Mouse (Mus musculus) lung, embryonic 16.5 days (tissue): ENCODE measurements around the gene Arhgef28. TPM values are rescaled to one million over a fixed set of nuclear protein-coding genes. Genes with fewer than 3 reads are reported as not detected.

Experiments
- ATAC-seq: fragments of 200-750 bp; cut with Nextera tagmentation; 2 replicates; pipeline ENCODE4 v1.8.0; 2017; ENCODE audit warnings: low read depth, mild to moderate bottlenecking, moderate library complexity
- H3K27ac ChIP-seq: fragments of 300-500 bp; sonication (generic); 2 replicates; pipeline ENCODE4 v1.5.1; 2014; ENCODE audit warnings: mild to moderate bottlenecking, control low read depth, low read length
- H3K27me3 ChIP-seq: fragments of 300-500 bp; sonication (generic); 2 replicates; pipeline ENCODE4 v1.6.1; 2014; ENCODE audit warnings: low read depth, low read length, mixed read lengths; ENCODE audit not compliant: control insufficient read depth, insufficient read depth
- H3K36me3 ChIP-seq: fragments of 300-500 bp; sonication (generic); 2 replicates; pipeline ENCODE4 v1.6.1; 2014; ENCODE audit warnings: low read length; ENCODE audit not compliant: control insufficient read depth, insufficient read depth
- H3K4me1 ChIP-seq: fragments of 300-500 bp; sonication (generic); replicated peaks from 2 replicates; pipeline ENCODE4 v1.6.1; 2014; ENCODE audit warnings: low read length, mixed read lengths; ENCODE audit not compliant: control insufficient read depth, insufficient read depth
- H3K4me2 ChIP-seq: fragments of 300-500 bp; sonication (generic); 2 replicates; pipeline ENCODE4 v1.6.1; 2014; ENCODE audit warnings: low read depth, low read length, control low read depth
- H3K4me3 ChIP-seq: fragments of 300-500 bp; sonication (generic); 2 replicates; pipeline ENCODE4 v1.5.1; 2014; ENCODE audit warnings: mild to moderate bottlenecking, low read length, control low read depth
- H3K9ac ChIP-seq: fragments of 300-500 bp; sonication (generic); 2 replicates; pipeline ENCODE4 v1.6.1; 2014; ENCODE audit warnings: low read length, control low read depth
- H3K9me3 ChIP-seq: fragments of 300-500 bp; sonication (generic); 2 replicates; pipeline ENCODE4 v1.6.1; 2016; ENCODE audit warnings: low read length; ENCODE audit not compliant: control insufficient read depth
- WGBS: fragments of 180-500 bp; shearing (Covaris S2); extraction: QIAGEN DNeasy Blood & Tissue Kit; methylation state at CpG from one replicate; pipeline ENCODE4 v1.1.7; 2014; 5-methylcytosine and 5-hydroxymethylcytosine counted together
- polyA plus RNA-seq: library from polyadenylated mRNA; unstranded; fragments of >200 nt; fragmentation: Nextera tagmentation; extraction: Ambion mirVana; gene quantifications from 2 replicates; pipeline ENCODE4 v1.2.1, GENCODE M21; 2015

The Arhgef28 gene
- polyA plus RNA-seq, 1 experiment from 2014 or later, result 21.7 TPM

DNA sequence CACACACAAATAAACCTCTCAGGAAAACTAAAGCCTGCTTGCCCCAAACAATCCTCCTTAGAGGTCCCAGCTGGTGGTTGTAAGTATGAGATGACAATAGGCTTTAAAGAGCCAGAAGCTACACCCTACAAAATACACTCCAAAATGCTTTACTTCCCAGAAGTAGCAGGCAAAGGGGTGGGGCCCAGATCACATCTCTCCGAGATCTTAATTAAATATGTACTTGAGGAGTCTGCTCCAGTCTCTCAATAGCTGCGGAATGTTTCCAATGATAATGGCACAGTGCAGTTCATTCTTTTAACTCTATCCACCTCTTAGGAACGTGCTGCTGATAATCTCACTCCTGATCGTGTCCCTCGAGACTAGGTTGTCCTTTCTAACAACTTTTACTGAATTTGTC lies 240.2 kb downstream of the Arhgef28 start:
- Histone ChIP-seq H3K36me3 (no peaks in the 10 kb centered on the region), H3K27ac (no peak overlapping the region), H3K27me3 (no peaks in the 10 kb centered on the region), H3K4me2 (no peak overlapping the region), H3K4me3 (no peak overlapping the region), H3K9me3 (no peaks in the 10 kb centered on the region), H3K9ac (no peak overlapping the region), H3K4me1 (peaks cover 6% of the 10 kb centered on the region; the same call in 1 of the 2 replicates)
- WGBS, result 46% methylated on average over 5 of the region's 5 CpGs
- ATAC-seq, result peak; percentile 62

GRCm38 (mm10) chr13:97964892-97965424 lies 241.3 kb downstream of the Arhgef28 start:
- no peak for ATAC-seq
- 46% methylated on average over 9 of the region's 9 CpGs for WGBS
- peaks cover 6% of the 10 kb centered on the region; the same call in 1 of the 2 replicates for H3K4me1 ChIP-seq

GRCm38 (mm10) chr13:97960142-97960541 lies 246.1 kb downstream of the Arhgef28 start:
- Histone ChIP-seq H3K36me3 (no peaks in the 10 kb centered on the region), H3K27ac (no peak overlapping the region), H3K9me3 (no peaks in the 10 kb centered on the region), H3K4me1 (peaks cover 5% of the 10 kb centered on the region; the same call in 1 of the 2 replicates), H3K4me3 (no peak overlapping the region), H3K4me2 (no peak overlapping the region), H3K9ac (no peak overlapping the region), H3K27me3 (no peaks in the 10 kb centered on the region)
- WGBS, result 66% methylated on average over 4 of the region's 4 CpGs
- ATAC-seq, result no peak

More at GRCm38 (mm10) chr13:97964892-97965424, 241.3 kb downstream of the Arhgef28 start:
- Histone ChIP-seq H3K36me3 (no peaks in the 10 kb centered on the region), H3K27ac (no peak overlapping the region), H3K27me3 (no peaks in the 10 kb centered on the region), H3K9ac (no peak overlapping the region), H3K9me3 (no peaks in the 10 kb centered on the region), H3K4me3 (no peak overlapping the region), H3K4me2 (no peak overlapping the region)

DNA sequence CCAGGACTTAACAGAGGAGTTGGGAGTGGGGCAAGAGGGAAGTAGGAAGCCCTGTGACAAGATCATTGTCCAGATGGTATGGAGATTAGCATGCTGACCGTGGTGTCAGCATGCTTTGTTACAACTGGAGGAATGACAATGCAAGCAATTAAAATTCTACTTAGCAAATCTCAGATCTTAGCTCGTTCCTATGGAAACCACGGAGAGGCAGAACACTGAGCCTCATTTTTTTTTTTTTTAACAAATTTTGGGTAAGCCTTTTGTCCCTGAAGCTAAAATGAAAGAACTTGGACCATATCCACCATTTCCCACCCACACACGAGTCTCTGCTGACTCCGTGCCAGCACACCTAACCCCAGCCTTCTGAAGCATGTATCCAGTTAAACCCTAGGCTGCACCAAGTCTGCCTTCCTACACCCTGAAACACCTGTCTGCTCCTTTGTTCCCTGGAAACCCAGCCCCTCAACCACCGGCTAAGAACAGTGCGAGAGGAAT lies 246.8 kb downstream of the Arhgef28 start:
- Histone ChIP-seq H3K9me3 (no peaks in the 10 kb centered on the region), H3K4me2 (no peak overlapping the region), H3K9ac (no peak overlapping the region), H3K27me3 (no peaks in the 10 kb centered on the region), H3K27ac (no peak overlapping the region), H3K4me3 (no peak overlapping the region), H3K4me1 (peaks cover 5% of the 10 kb centered on the region; the same call in 1 of the 2 replicates), H3K36me3 (no peaks in the 10 kb centered on the region)
- ATAC-seq, result no peak
- 27% methylated on average over 7 of the region's 7 CpGs for WGBS

GRCm38 (mm10) chr13:97955759-97956158 lies 250.5 kb downstream of the Arhgef28 start:
- Histone ChIP-seq H3K36me3 (peaks cover 5% of the 10 kb centered on the region), H3K4me1 (peaks cover 5% of the 10 kb centered on the region; the same call in 1 of the 2 replicates), H3K9ac (no peak overlapping the region), H3K4me3 (no peak overlapping the region), H3K27ac (no peak overlapping the region), H3K9me3 (no peaks in the 10 kb centered on the region), H3K27me3 (no peaks in the 10 kb centered on the region), H3K4me2 (no peak overlapping the region)
- ATAC-seq, result no peak
- WGBS, result 44% methylated on average over 9 of the region's 9 CpGs

- 20% methylated on average over 7 of the region's 7 CpGs for WGBS
- H3K4me2 ChIP-seq, result no peak overlapping the region
- no peak for ATAC-seq
- no peaks in the 10 kb centered on the region for H3K27me3 ChIP-seq
- no peak overlapping the region for H3K27ac ChIP-seq
- H3K36me3 ChIP-seq, result peaks cover 5% of the 10 kb centered on the region
- no peak overlapping the region for H3K4me3 ChIP-seq
- H3K9ac ChIP-seq, result no peak overlapping the region
- peaks cover 5% of the 10 kb centered on the region; the same call in 1 of the 2 replicates for H3K4me1 ChIP-seq
- no peaks in the 10 kb centered on the region for H3K9me3 ChIP-seq
Observed at GRCm38 (mm10) chr13:97954956-97955496, 251.2 kb downstream of the Arhgef28 start.

- no peaks in the 10 kb centered on the region for H3K27me3 ChIP-seq
- H3K4me3 ChIP-seq, result no peak overlapping the region
- no peaks in the 10 kb centered on the region for H3K9me3 ChIP-seq
- peaks cover 5% of the 10 kb centered on the region for H3K36me3 ChIP-seq
- H3K4me2 ChIP-seq, result no peak overlapping the region
- no peak for ATAC-seq
- 65% methylated on average over 6 of the region's 6 CpGs for WGBS
- no peak overlapping the region for H3K27ac ChIP-seq
- no peak overlapping the region for H3K9ac ChIP-seq
- peaks cover 5% of the 10 kb centered on the region; the same call in 1 of the 2 replicates for H3K4me1 ChIP-seq
Observed at GRCm38 (mm10) chr13:97954051-97954450, 252.2 kb downstream of the Arhgef28 start.

- Histone ChIP-seq H3K27me3 (no peaks in the 10 kb centered on the region), H3K4me3 (no peak overlapping the region), H3K9ac (no peak overlapping the region), H3K4me1 (peaks cover 5% of the 10 kb centered on the region; the same call in 1 of the 2 replicates), H3K36me3 (peaks cover 5% of the 10 kb centered on the region), H3K4me2 (no peak overlapping the region), H3K9me3 (no peaks in the 10 kb centered on the region), H3K27ac (no peak overlapping the region)
- 91% methylated on average over 19 of the region's 19 CpGs for WGBS
- ATAC-seq, result no peak
Observed at GRCm38 (mm10) chr13:97953526-97953925, 252.7 kb downstream of the Arhgef28 start.

- no peaks in the 10 kb centered on the region for H3K9me3 ChIP-seq
Observed at GRCm38 (mm10) chr13:97948856-97949255, 257.4 kb downstream of the Arhgef28 start.

More at GRCm38 (mm10) chr13:97948856-97949255, 257.4 kb downstream of the Arhgef28 start:
- Histone ChIP-seq H3K27me3 (no peaks in the 10 kb centered on the region), H3K9ac (no peak overlapping the region), H3K4me3 (no peak overlapping the region), H3K4me2 (no peak overlapping the region), H3K27ac (no peak overlapping the region), H3K4me1 (peaks cover 3% of the 10 kb centered on the region; the same call in 1 of the 2 replicates), H3K36me3 (peaks cover 5% of the 10 kb centered on the region)
- WGBS, result 71% methylated on average over 6 of the region's 6 CpGs
- no peak for ATAC-seq
